Mouse (Mus musculus) heart, postnatal 14 days (tissue): Measurements from ENCODE around the gene Sh2b1. TPM values are rescaled to one million over a fixed set of nuclear protein-coding genes. Genes with fewer than 3 reads are reported as not detected.
"Not testable (repeated sequence)": the region's sequence is repeated elsewhere in the genome, so short reads cannot be mapped to it uniquely, and the experiment has no call there.

Experiments used
- DNase-seq, 2 experiments: peaks; one replicate each; pipeline ENCODE4 v3.0.0; 2021 to 2022
- intact Hi-C: fragments of 180-260 bp; cut with DNase I; formaldehyde crosslinking; loops from one replicate; pipeline ENCODE4 v1.15.1; 2025
- long read RNA-seq, 2 experiments: library from polyadenylated mRNA; stranded (forward); transcript quantifications; one replicate each; pipeline ENCODE4 v2.0.0; 2021
- total RNA-seq, 2 experiments: library from RNA; stranded (reverse); gene quantifications; 2 replicates each; pipeline ENCODE4 v1.2.3; 2021

Sh2b1 gene
- 10 to 100 TPM; 44.3 to 44.8 TPM for total RNA-seq
- long read RNA-seq, experiment 1, partial matches to known transcripts, result 10 of 55 reads
- long read RNA-seq, experiment 1, other reads (novel, unspliced or antisense), result 40 of 55 reads
- long read RNA-seq, experiment 2, partial matches to known transcripts, result 9 of 44 reads
- long read RNA-seq, experiment 2, other reads (novel, unspliced or antisense), result 32 of 44 reads

DNA sequence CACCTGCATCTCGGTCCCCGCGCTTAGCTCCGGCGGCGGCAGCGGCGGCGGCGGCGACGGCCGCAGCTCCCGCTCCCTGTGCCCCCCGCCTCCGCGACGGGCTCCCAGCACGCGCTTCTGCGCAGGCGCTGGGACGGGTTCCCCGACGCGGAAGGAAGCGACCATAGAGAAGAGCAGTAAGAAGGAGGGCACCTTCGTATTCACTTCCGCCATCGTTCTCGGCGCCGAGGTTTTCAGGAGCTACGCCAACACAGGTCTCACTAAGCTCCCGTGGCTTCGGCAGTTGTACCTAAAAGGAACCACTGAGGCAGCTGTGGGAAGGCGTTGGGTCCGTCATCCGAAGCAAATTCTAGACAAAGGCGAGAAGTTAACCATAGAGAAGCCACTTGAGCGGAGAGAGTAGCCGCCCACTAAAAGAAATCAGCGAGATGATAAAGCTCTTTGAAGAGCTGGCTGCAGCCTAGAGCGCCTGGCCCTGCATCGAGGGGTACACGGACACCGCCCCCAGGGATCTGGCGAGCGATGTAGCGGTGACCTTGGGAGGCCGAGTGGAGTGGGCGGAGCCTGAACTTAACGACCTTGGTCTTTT, at the start of gene Sh2b1:
Sh2b1 (minus strand) TSS at position 432 of the 589 bp plus-strand sequence.
- intact Hi-C loops, result loop anchor here (5.0 kb wide), 1 partner anchor 38 kb away; no protein-coding TSS in a partner anchor
- DNase-seq, result peak; percentile 91

- intact Hi-C loops, result no loop called here
- DNase-seq, result no peak
Measured at GRCm38 (mm10) chr7:126523316-126523715, 48.1 kb upstream of the Sh2b1 start.

- DNase-seq, result peak; percentile 22 to 38
- intact Hi-C loops, result no loop called here
Measured at GRCm38 (mm10) chr7:126519513-126519912, 44.3 kb upstream of the Sh2b1 start.

- no peak for DNase-seq
- intact Hi-C loops, result no loop called here
Measured at GRCm38 (mm10) chr7:126518261-126518941, 43.2 kb upstream of the Sh2b1 start.

DNA sequence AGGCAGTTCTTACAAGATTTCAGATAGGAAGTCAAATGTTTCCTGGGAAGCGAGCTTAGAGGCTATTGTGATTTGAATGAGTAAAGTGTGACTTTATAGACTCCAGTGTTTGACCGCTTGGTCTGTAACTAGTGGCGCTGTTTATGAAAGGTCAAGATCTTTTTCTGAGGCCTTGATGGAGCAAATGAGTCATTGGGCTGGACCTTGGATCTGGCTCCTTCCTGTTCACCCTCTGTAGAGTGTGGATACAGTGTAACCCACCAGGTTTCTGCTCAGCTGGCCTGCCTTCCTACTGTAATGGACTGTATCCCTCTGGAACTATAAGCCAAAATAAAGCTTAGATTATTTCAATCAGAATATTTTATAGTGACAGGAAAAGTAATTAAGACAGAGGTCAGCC, 36.1 kb upstream of the Sh2b1 start:
- DNase-seq, result no peak
- intact Hi-C loops, result no loop called here

GRCm38 (mm10) chr7:126507126-126507778, 32.0 kb upstream of the Sh2b1 start:
- intact Hi-C loops, result no loop called here
- DNase-seq, result no peak

GRCm38 (mm10) chr7:126504913-126505312, 29.7 kb upstream of the Sh2b1 start:
- DNase-seq, result no peak
- intact Hi-C loops, result loop anchor here (2.0 kb wide), 1 partner anchor 22 kb away; no protein-coding TSS in a partner anchor

DNA sequence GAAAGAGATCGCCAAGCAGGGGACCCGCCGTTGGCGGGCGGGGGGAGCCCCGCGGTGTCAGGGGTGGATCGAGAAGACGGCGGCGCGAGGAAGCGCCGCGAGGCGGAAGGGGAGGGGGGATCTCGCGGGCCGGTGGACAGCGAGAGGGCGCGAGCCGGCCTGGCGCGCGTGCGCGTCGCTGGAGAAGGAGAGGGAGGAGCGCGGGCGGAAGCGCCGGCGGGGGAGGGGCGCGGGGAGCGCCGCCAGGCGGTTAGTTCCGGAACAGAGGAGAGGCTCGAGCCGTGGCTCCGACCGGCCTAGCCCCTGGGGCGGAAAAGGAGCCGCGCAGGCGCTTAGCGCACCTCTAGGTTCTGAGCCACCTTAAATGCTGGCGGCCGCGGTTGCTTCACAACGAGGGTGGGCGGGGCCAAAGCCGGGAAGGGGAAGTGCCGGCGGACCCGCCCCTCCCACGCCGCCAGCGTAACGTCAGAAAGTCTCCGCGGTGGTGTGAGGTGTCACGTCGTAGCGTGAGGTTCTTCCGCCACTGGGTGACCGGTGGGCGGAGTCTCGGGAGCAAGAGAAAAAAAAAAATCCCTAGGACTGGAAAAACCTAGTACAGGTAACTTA, 28.2 kb upstream of the Sh2b1 start, which contains the start of gene Atxn2l:
Atxn2l (minus strand) TSS at position 165 of the 606 bp plus-strand sequence.
- intact Hi-C loops, result no loop called here
- DNase-seq, result peak; percentile 99

- intact Hi-C loops, result no loop called here
- no peak for DNase-seq
Measured at GRCm38 (mm10) chr7:126502751-126503150, 27.5 kb upstream of the Sh2b1 start.

GRCm38 (mm10) chr7:126502023-126502741, 27.0 kb upstream of the Sh2b1 start:
- intact Hi-C loops, result no loop called here

GRCm38 (mm10) chr7:126501684-126502022, 26.4 kb upstream of the Sh2b1 start:
- DNase-seq, result no peak
- intact Hi-C loops, result loop anchor here (1.0 kb wide), 1 partner anchor 12 kb away; no protein-coding TSS in a partner anchor

More at GRCm38 (mm10) chr7:126502023-126502741, 27.0 kb upstream of the Sh2b1 start:
- DNase-seq, result peak; percentile 92 to 93

- intact Hi-C loops, result no loop called here
- DNase-seq, result no peak
Measured at GRCm38 (mm10) chr7:126499416-126499815, 24.2 kb upstream of the Sh2b1 start.

DNA sequence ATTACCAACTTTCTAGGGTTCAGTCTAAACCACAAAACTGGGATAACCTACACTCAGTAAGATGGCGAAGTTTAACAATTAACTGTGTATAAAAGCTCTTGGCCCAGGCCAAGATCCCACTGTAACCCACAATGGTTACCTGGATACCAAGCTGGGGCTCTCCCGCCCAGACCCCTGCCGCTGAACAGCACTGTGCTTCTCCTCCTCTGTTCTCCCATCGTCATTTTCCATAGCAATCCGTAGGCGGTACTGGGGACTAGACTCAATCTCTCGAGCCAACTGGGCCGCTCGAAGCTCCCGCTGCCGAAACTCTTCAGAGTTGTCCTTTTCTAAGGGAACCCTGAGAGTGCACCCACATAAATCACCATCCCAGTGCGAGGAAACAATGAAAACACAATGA, 22.7 kb upstream of the Sh2b1 start:
- DNase-seq, result no peak
- intact Hi-C loops, result no loop called here

- intact Hi-C loops, result no loop called here
- no peak for DNase-seq
Measured at GRCm38 (mm10) chr7:126496475-126496874, 21.3 kb upstream of the Sh2b1 start.

DNA sequence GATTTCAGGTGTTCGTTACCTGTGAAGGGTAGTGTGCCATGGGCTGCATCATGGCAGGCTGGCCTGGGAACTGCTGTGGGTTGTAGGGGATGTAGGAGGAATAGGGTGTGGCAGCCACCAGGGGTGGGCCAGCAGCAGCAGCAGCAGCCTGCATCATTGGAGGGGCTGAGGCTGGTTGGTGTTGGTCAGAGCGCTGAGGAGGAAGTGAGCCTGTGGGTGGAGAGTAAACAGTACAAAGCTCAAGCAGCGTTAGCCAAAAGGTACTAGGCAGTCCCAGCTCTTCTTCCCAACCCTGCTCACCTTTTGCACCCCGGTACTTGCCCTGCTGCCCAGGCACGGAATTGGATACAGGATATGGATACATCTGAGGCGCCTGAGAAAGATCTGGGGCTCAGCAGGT, 18.9 kb upstream of the Sh2b1 start:
- DNase-seq, result no peak
- intact Hi-C loops, result no loop called here

DNA sequence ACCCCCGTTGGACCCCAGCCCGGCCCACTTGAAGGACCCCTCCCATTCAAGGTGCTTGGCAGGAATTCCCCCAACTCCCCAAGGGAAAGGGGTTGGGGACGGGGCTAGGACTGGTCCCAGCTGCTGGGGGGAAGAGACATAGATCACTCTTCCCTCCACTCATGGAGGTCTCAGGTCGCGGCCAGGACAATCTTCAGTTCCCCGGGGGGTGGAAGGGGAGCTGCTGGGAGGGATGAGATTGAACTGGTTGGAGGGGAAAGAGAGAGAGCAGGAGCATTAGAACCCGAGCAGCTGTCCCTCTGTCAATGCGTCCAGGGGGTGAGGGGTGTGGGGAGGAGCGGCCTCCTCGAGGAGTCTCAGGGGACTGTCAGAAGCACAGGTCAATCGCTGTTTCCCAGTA, 16.7 kb upstream of the Sh2b1 start:
- DNase-seq, result no peak
- intact Hi-C loops, result no loop called here

- intact Hi-C loops, result no loop called here
- DNase-seq, result no peak
Measured at GRCm38 (mm10) chr7:126491005-126491404, 15.8 kb upstream of the Sh2b1 start.

DNA sequence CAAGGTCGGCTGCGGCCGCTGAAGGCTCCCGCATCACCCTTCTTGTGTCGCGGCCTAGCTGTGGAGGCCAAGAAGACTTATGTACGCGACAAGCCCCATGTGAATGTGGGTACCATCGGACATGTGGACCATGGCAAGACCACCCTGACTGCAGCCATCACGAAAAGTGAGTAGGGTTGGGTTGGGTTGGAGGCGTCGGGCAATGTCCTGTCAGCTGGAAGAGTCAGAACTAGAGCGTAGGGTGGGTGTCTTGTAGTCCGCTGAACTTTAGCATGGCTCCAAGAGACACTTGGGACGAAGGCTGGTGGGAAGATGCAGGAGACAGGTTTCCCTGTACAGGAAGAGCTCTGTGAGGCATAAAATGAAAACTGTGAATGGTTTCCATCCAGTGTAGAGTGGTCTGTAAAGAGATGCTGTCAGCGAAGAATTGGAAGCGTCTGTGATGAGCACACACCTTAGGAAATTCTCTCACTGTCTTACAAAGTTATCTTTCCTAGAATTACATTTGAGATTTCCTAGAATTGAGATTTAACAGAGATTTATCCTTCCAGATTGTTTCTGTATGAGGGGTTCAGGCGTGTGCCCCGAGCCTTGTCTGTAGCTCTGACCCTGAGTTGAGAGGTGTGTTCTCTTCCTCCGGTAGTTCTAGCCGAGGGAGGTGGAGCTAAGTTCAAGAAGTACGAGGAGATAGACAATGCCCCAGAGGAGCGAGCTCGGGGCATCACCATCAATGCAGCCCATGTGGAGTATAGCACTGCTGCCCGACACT, 12.6 kb upstream of the Sh2b1 start:
- intact Hi-C loops, result loop anchor here (5.0 to 10.0 kb wide), 2 partner anchors 157 to 210 kb away; partner anchors contain the start of genes Bola2, Sgf29 and Slx1b

GRCm38 (mm10) chr7:126487052-126487483, 11.8 kb upstream of the Sh2b1 start, which contains the start of gene Tufm:
Gene Tufm, plus strand, starts transcription at chr7:126487361.
- peak; percentile 92 to 96 for DNase-seq

More for the DNA sequence above, 12.6 kb upstream of the Sh2b1 start:
- not testable (repeated sequence) for DNase-seq

More at GRCm38 (mm10) chr7:126487052-126487483, 11.8 kb upstream of the Sh2b1 start, which contains the start of gene Tufm:
- intact Hi-C loops, result loop anchor here (5.0 to 10.0 kb wide), 2 partner anchors 158 to 210 kb away; partner anchors contain the start of genes Bola2, Sgf29 and Slx1b
